Mouse (Mus musculus): ENCODE results near the gene P4htm. TPM values are rescaled to one million over a fixed set of nuclear protein-coding genes. Genes with fewer than 3 reads are reported as not detected.
A peak's percentile ranks its signal among the peaks of the same experiment; 100 is the strongest.

The P4htm gene
- total and polyA plus RNA-seq, 3 experiments: 0.08 to 0.22 TPM; not detected in 1

- peaks cover 0 to 5% of the 10 kb centered on the region in 2 experiments; a peak in 3 of 4 replicates for H3K4me1 ChIP-seq (ENCODE audit: control insufficient read depth in 1 of 2, insufficient read depth in 2 of 2, low read length in 2 of 2)
- H3K27me3 ChIP-seq (ENCODE audit: control insufficient read depth in 1 of 2, insufficient read depth in 2 of 2, low read length in 2 of 2): no peaks in the 10 kb centered on the region
- H3K9me3 ChIP-seq (replicated peaks; ENCODE audit: insufficient read depth, low read length): no peaks in the 10 kb centered on the region
- no peak for DNase-seq (ENCODE audit: low read depth, low spot score)
- no peaks in the 10 kb centered on the region for H3K79me2 ChIP-seq (ENCODE audit: control insufficient read depth, insufficient read depth, low read length, poor library complexity)
- peaks cover 0 to 4% of the 10 kb centered on the region in 2 experiments; a peak in 1 of 4 replicates for H3K36me3 ChIP-seq (ENCODE audit: control insufficient read depth in 1 of 2, insufficient read depth in 2 of 2, low read length in 2 of 2)
- no peak overlapping the region for H3K4me3 ChIP-seq (ENCODE audit: control insufficient read depth in 1 of 2, insufficient read depth in 1 of 2, low read depth in 2 of 2, low read length in 2 of 2)
- no peak overlapping the region for H3K9ac ChIP-seq (ENCODE audit: control insufficient read depth, low read depth, low read length, poor library complexity, severe bottlenecking)
- TF ChIP-seq NELFE (IDR thresholded peaks at IDR 0.05; ENCODE audit: low read depth, low read length) (no peak), ETS1 (IDR thresholded peaks at IDR 0.05; ENCODE audit: low read depth, low read length) (no peak), ZC3H11A (IDR thresholded peaks at IDR 0.05; ENCODE audit: low read depth, low read length) (no peak), JUND (IDR thresholded peaks at IDR 0.05; ENCODE audit: low read depth, low read length) (no peak), MEF2A (IDR thresholded peaks at IDR 0.05; ENCODE audit: extremely low read depth, insufficient replicate concordance, low read depth, low read length, poor library complexity, severe bottlenecking) (no peak), CTCF (IDR thresholded peaks at IDR 0.05 in 2 of 3, conservative IDR thresholded peaks at IDR 0.05 in 1 of 3; ENCODE audit: control insufficient read depth in 1 of 3, insufficient read depth in 1 of 3, low read depth in 2 of 3, low read length in 3 of 3, poor library complexity in 1 of 3, severe bottlenecking in 1 of 3) (no peak), TAL1 (IDR thresholded peaks at IDR 0.05; ENCODE audit: low read length) (no peak), NRF1 (IDR thresholded peaks at IDR 0.05; ENCODE audit: insufficient read depth, low read depth, low read length, poor library complexity, severe bottlenecking) (no peak)
- no peak overlapping the region for H3K27ac ChIP-seq (ENCODE audit: control insufficient read depth, low read depth, low read length)
Observed at GRCm38 (mm10) chr9:108587571-108588180, 9.8 kb downstream of the P4htm start.

DNA sequence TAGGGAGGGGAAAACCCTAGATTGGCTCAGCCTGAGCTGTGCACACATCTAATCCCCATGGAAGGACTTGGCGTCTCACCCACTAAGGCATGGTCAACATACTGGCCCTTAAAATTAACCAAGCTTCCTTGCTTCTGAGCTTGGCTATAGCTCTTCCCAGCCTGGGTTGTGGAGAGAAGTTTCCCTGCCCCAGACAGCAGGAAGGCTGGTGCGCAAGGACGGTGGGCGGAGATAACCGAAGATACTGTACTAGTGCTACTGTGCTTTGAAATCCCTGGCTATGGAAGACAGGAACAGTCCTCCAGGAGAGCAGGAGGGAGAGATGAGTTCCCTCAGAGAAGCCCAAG lies 18.1 kb downstream of the P4htm start:
- peak overlapping the region; percentile 72 to 98 for H3K4me3 ChIP-seq (ENCODE audit: control insufficient read depth in 1 of 2, insufficient read depth in 1 of 2, low read depth in 2 of 2, low read length in 2 of 2)
- no peaks in the 10 kb centered on the region for H3K9me3 ChIP-seq (replicated peaks; ENCODE audit: insufficient read depth, low read length)
- peaks cover 0 to 9% of the 10 kb centered on the region in 2 experiments; a peak in 2 of 4 replicates for H3K4me1 ChIP-seq (ENCODE audit: control insufficient read depth in 1 of 2, insufficient read depth in 2 of 2, low read length in 2 of 2)
- H3K79me2 ChIP-seq (ENCODE audit: control insufficient read depth, insufficient read depth, low read length, poor library complexity): peaks cover 6% of the 10 kb centered on the region
- H3K9ac ChIP-seq (ENCODE audit: control insufficient read depth, low read depth, low read length, poor library complexity, severe bottlenecking): peak overlapping the region; percentile 88
- H3K27ac ChIP-seq (ENCODE audit: control insufficient read depth, low read depth, low read length): peak overlapping the region; percentile 68
- peak; percentile 56 for DNase-seq (ENCODE audit: low read depth, low spot score)
- no peaks in the 10 kb centered on the region for H3K27me3 ChIP-seq (ENCODE audit: control insufficient read depth in 1 of 2, insufficient read depth in 2 of 2, low read length in 2 of 2)
- TF ChIP-seq MAZ (IDR thresholded peaks at IDR 0.05; ENCODE audit: low read depth, low read length): no peak
- TF ChIP-seq RAD21 (IDR thresholded peaks at IDR 0.05; ENCODE audit: low read depth, low read length): no peak
- TF ChIP-seq ELF1 (IDR thresholded peaks at IDR 0.05; ENCODE audit: low read depth, low read length): 0 out of 2 replicates have a peak, but pooled peaks have one; percentile 3
- TF ChIP-seq NRF1 (IDR thresholded peaks at IDR 0.05; ENCODE audit: insufficient read depth, low read depth, low read length, poor library complexity, severe bottlenecking): peak; percentile 46; the same call in 1 of the 2 replicates
- no peaks in the 10 kb centered on the region for H3K36me3 ChIP-seq (ENCODE audit: control insufficient read depth in 1 of 2, insufficient read depth in 2 of 2, low read length in 2 of 2)
